Mouse (Mus musculus) limb, embryonic 12.5 days (tissue): Measurements from ENCODE around the gene Acy3. TPM values are rescaled to one million over a fixed set of nuclear protein-coding genes. Genes with fewer than 3 reads are reported as not detected.
"Not testable (repeated sequence)": the region's sequence is repeated elsewhere in the genome, so short reads cannot be mapped to it uniquely, and the experiment has no call there.

Experiments
- ATAC-seq: fragments of 200-750 bp; cut with Nextera tagmentation; 2 replicates; pipeline ENCODE4 v1.8.0; 2017; ENCODE audit warnings: low read depth, moderate TSS enrichment; ENCODE audit not compliant: insufficient number of reproducible peaks, insufficient read depth, low FRiP score, low TSS enrichment
- H3K27ac ChIP-seq: fragments of 300-500 bp; sonication (generic); 2 replicates; pipeline ENCODE4 v1.5.1; 2016; ENCODE audit warnings: mild to moderate bottlenecking, moderate library complexity
- H3K27me3 ChIP-seq: fragments of 300-500 bp; sonication (generic); 2 replicates; pipeline ENCODE4 v1.6.1; 2016; ENCODE audit warnings: mild to moderate bottlenecking, moderate library complexity
- H3K36me3 ChIP-seq: fragments of 300-500 bp; sonication (generic); 2 replicates; pipeline ENCODE4 v1.6.1; 2016; ENCODE audit warnings: mild to moderate bottlenecking, moderate library complexity
- H3K4me1 ChIP-seq: fragments of 300-500 bp; sonication (generic); replicated peaks from 2 replicates; pipeline ENCODE4 v1.6.1; 2016
- H3K4me2 ChIP-seq: fragments of 300-500 bp; sonication (generic); 2 replicates; pipeline ENCODE4 v1.6.1; 2016; ENCODE audit warnings: mild to moderate bottlenecking, moderate library complexity
- H3K4me3 ChIP-seq: fragments of 300-500 bp; sonication (generic); replicated peaks from 2 replicates; pipeline ENCODE4 v1.5.1; 2016; ENCODE audit warnings: mild to moderate bottlenecking
- H3K9ac ChIP-seq: fragments of 300-500 bp; sonication (generic); replicated peaks from 2 replicates; pipeline ENCODE4 v1.6.1; 2016; ENCODE audit warnings: mild to moderate bottlenecking, moderate library complexity
- H3K9me3 ChIP-seq: fragments of 300-500 bp; sonication (generic); 2 replicates; pipeline ENCODE4 v1.6.1; 2016; ENCODE audit warnings: mild to moderate bottlenecking, moderate library complexity
- WGBS: fragments of 180-500 bp; shearing (Covaris S2); methylation state at CpG from one replicate; pipeline ENCODE4 v1.1.7; 2016; 5-methylcytosine and 5-hydroxymethylcytosine counted together
- polyA plus RNA-seq: library from polyadenylated mRNA; unstranded; fragments of >200 nt; fragmentation: Nextera tagmentation; extraction: Ambion mirVana; gene quantifications from 2 replicates; pipeline ENCODE4 v1.2.1, GENCODE M21; 2016

The Acy3 gene
- polyA plus RNA-seq, 1 experiment from 2014 or later: 3.6 TPM

- 82% methylated on average over 6 of the region's 6 CpGs for WGBS
- H3K4me2 ChIP-seq, H3K9ac ChIP-seq, ATAC-seq, H3K4me1 ChIP-seq, H3K9me3 ChIP-seq, H3K4me3 ChIP-seq, H3K36me3 ChIP-seq, H3K27me3 ChIP-seq, H3K27ac ChIP-seq: not testable (repeated sequence)
Observed at GRCm38 (mm10) chr19:3974608-3975007, 11.8 kb upstream of the Acy3 start.

- H3K27ac ChIP-seq: no peak overlapping the region
- WGBS: 75% methylated on average over 2 of the region's 2 CpGs
Observed at GRCm38 (mm10) chr19:3975866-3976265, 10.5 kb upstream of the Acy3 start.

GRCm38 (mm10) chr19:3980309-3980708 is 6.1 kb upstream of the Acy3 start:
- no peaks in the 10 kb centered on the region for H3K27me3 ChIP-seq
- H3K4me2 ChIP-seq: no peak overlapping the region
- H3K4me1 ChIP-seq: peaks cover 17% of the 10 kb centered on the region
- no peaks in the 10 kb centered on the region for H3K9me3 ChIP-seq
- H3K4me3 ChIP-seq: no peak overlapping the region
- no peak overlapping the region for H3K9ac ChIP-seq
- peak; percentile 46; the same call in 1 of the 2 replicates for ATAC-seq
- H3K27ac ChIP-seq: no peak overlapping the region
- H3K36me3 ChIP-seq: no peaks in the 10 kb centered on the region
- 12% methylated on average over 4 of the region's 4 CpGs for WGBS

More at GRCm38 (mm10) chr19:3975866-3976265, 10.5 kb upstream of the Acy3 start:
- no peaks in the 10 kb centered on the region for H3K9me3 ChIP-seq
- no peak overlapping the region for H3K4me2 ChIP-seq
- H3K9ac ChIP-seq: no peak overlapping the region
- H3K4me1 ChIP-seq: 0 out of 2 replicates have a peak, but pooled peaks cover 7% of the 10 kb centered on the region
- no peaks in the 10 kb centered on the region for H3K27me3 ChIP-seq
- no peaks in the 10 kb centered on the region for H3K36me3 ChIP-seq
- no peak overlapping the region for H3K4me3 ChIP-seq
- no peak for ATAC-seq

GRCm38 (mm10) chr19:3980917-3981316 is 5.5 kb upstream of the Acy3 start:
- no peak for ATAC-seq
- Histone ChIP-seq H3K27ac (no peak overlapping the region), H3K4me1 (peaks cover 21% of the 10 kb centered on the region), H3K4me2 (no peak overlapping the region), H3K9me3 (no peaks in the 10 kb centered on the region), H3K4me3 (no peak overlapping the region), H3K9ac (no peak overlapping the region), H3K36me3 (no peaks in the 10 kb centered on the region), H3K27me3 (no peaks in the 10 kb centered on the region)
- WGBS: 76% methylated on average over 9 of the region's 9 CpGs

- no peak overlapping the region for H3K9ac ChIP-seq
- H3K27ac ChIP-seq: peak overlapping the region; percentile 37; the same call in 1 of the 2 replicates
- WGBS: 49% methylated on average over 9 of the region's 9 CpGs
- no peak overlapping the region for H3K4me3 ChIP-seq
- no peaks in the 10 kb centered on the region; the same call in 1 of the 2 replicates for H3K9me3 ChIP-seq
- H3K27me3 ChIP-seq: no peaks in the 10 kb centered on the region
- ATAC-seq: no peak
- H3K4me2 ChIP-seq: no peak overlapping the region
- no peaks in the 10 kb centered on the region for H3K36me3 ChIP-seq
- peaks cover 35% of the 10 kb centered on the region for H3K4me1 ChIP-seq
Observed at GRCm38 (mm10) chr19:3983527-3984200, 2.7 kb upstream of the Acy3 start.

GRCm38 (mm10) chr19:3985261-3985681 is 1.1 kb upstream of the Acy3 start:
- H3K9me3 ChIP-seq: no peaks in the 10 kb centered on the region; the same call in 1 of the 2 replicates
- no peak overlapping the region for H3K9ac ChIP-seq
- H3K27ac ChIP-seq: peak overlapping the region; percentile 53; the same call in 1 of the 2 replicates
- 43% methylated on average over 8 of the region's 8 CpGs for WGBS
- no peaks in the 10 kb centered on the region for H3K27me3 ChIP-seq
- no peak for ATAC-seq
- peaks cover 35% of the 10 kb centered on the region for H3K4me1 ChIP-seq
- H3K4me2 ChIP-seq: no peak overlapping the region
- H3K36me3 ChIP-seq: no peaks in the 10 kb centered on the region
- no peak overlapping the region for H3K4me3 ChIP-seq

GRCm38 (mm10) chr19:3988066-3988465 is 1.7 kb downstream of the Acy3 start:
- no peak overlapping the region for H3K4me3 ChIP-seq
- H3K9me3 ChIP-seq: no peaks in the 10 kb centered on the region; the same call in 1 of the 2 replicates
- H3K27ac ChIP-seq: no peak overlapping the region
- 88% methylated on average over 14 of the region's 14 CpGs for WGBS
- H3K4me1 ChIP-seq: peaks cover 35% of the 10 kb centered on the region
- no peaks in the 10 kb centered on the region for H3K36me3 ChIP-seq
- H3K27me3 ChIP-seq: 0 out of 2 replicates have a peak, but pooled peaks cover 5% of the 10 kb centered on the region
- no peak overlapping the region for H3K9ac ChIP-seq
- H3K4me2 ChIP-seq: no peak overlapping the region
- ATAC-seq: no peak

DNA sequence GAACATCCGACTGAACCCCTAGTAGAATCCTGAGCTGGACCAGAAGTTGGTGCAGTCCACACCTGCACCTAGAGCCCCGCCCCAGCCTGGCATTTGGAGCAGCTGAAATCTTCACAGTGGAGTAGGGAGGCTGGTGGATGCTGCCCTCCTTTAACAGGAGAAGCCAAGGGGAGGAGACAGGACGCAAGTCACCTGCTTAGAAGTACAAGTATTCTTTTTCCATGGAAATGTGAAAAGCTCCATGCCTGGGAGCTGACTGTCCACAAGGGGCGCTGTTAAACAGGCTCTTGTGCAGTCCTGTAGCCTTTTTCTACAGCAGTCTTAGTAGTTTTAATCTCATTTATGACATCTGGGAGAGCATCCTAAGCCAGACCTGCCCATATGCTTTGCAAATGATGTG is 2.4 kb downstream of the Acy3 start:
- Histone ChIP-seq H3K27ac (no peak overlapping the region), H3K9ac (no peak overlapping the region), H3K36me3 (no peaks in the 10 kb centered on the region), H3K27me3 (0 out of 2 replicates have a peak, but pooled peaks cover 8% of the 10 kb centered on the region), H3K4me2 (no peak overlapping the region), H3K4me3 (no peak overlapping the region), H3K9me3 (no peaks in the 10 kb centered on the region; the same call in 1 of the 2 replicates), H3K4me1 (peaks cover 30% of the 10 kb centered on the region)
- no peak for ATAC-seq
- 85% methylated on average over 4 of the region's 4 CpGs for whole genome bisulfite sequencing

- WGBS: 28% methylated on average over 6 of the region's 6 CpGs
- Histone ChIP-seq H3K36me3 (no peaks in the 10 kb centered on the region), H3K27ac (no peak overlapping the region)
Observed at GRCm38 (mm10) chr19:3990804-3991203, 4.4 kb downstream of the Acy3 start.

DNA sequence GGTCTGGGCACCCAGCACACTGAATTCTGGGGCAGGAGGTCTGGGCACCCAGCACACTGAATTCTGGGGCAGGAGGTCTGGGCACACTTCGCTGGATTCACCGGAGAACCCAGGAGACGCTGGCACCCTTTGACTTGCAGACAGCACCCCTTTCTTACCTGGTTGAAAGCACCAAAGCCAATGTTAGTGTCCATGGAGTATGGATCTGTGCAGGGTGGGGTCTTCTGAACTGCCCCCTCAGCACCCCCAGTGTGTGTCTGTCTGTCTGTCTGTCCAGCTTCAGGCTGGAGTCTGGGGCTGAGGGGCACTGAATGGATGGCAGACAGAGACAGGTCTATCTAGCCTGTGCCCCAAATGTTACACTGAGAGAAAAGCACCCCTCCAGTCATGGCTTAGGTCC is 5.2 kb downstream of the Acy3 start:
- ATAC-seq: no peak
- Histone ChIP-seq H3K9me3 (no peaks in the 10 kb centered on the region; the same call in 1 of the 2 replicates), H3K36me3 (no peaks in the 10 kb centered on the region), H3K4me1 (peaks cover 11% of the 10 kb centered on the region), H3K27me3 (0 out of 2 replicates have a peak, but pooled peaks cover 8% of the 10 kb centered on the region), H3K4me2 (no peak overlapping the region), H3K4me3 (no peak overlapping the region), H3K27ac (no peak overlapping the region), H3K9ac (no peak overlapping the region)
- WGBS: 96% methylated on average over 3 of the region's 3 CpGs

More at GRCm38 (mm10) chr19:3990804-3991203, 4.4 kb downstream of the Acy3 start:
- H3K9ac ChIP-seq: no peak overlapping the region
- H3K27me3 ChIP-seq: 0 out of 2 replicates have a peak, but pooled peaks cover 8% of the 10 kb centered on the region
- H3K4me2 ChIP-seq: no peak overlapping the region
- no peak overlapping the region for H3K4me3 ChIP-seq
- H3K9me3 ChIP-seq: no peaks in the 10 kb centered on the region; the same call in 1 of the 2 replicates
- no peak for ATAC-seq
- peaks cover 15% of the 10 kb centered on the region for H3K4me1 ChIP-seq

DNA sequence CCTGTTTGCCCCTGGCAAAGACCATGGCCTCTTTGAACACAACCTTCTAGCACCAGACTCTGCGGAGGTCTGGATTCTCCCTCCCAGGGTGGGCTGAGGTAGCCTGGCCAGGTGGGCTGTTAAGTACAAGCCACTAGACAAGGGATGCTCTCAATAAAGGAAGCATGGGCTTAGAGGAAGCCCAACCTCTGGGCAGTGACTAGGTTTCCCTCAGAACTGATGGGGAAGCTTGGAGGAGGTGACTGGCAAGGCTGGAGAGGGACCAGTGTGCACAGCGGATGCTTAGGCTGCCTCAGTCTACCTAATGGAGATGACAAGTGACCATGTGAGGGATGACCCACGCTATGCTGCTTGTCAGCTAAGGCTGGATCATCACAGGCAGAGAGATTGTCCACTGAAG is 5.6 kb downstream of the Acy3 start:
- H3K36me3 ChIP-seq: no peaks in the 10 kb centered on the region
- ATAC-seq: no peak
- H3K9me3 ChIP-seq: no peaks in the 10 kb centered on the region; the same call in 1 of the 2 replicates
- 85% methylated on average over 3 of the region's 3 CpGs for WGBS
- no peak overlapping the region for H3K27ac ChIP-seq
- no peak overlapping the region for H3K4me2 ChIP-seq
- peaks cover 7% of the 10 kb centered on the region for H3K4me1 ChIP-seq
- 0 out of 2 replicates have a peak, but pooled peaks cover 8% of the 10 kb centered on the region for H3K27me3 ChIP-seq
- no peak overlapping the region for H3K9ac ChIP-seq
- H3K4me3 ChIP-seq: no peak overlapping the region
